Mouse (Mus musculus) hindbrain, embryonic 15.5 days (tissue): ENCODE data around the gene Nln. TPM values are rescaled to one million over a fixed set of nuclear protein-coding genes. Genes with fewer than 3 reads are reported as not detected.

Experiments used
- ATAC-seq: fragments of 200-750 bp; cut with Nextera tagmentation; 2 replicates; pipeline ENCODE4 v1.8.0; 2017; ENCODE audit warnings: low read depth, moderate number of reproducible peaks, moderate TSS enrichment; ENCODE audit not compliant: low FRiP score
- H3K27ac ChIP-seq: fragments of 300-500 bp; sonication (generic); replicated peaks from 2 replicates; pipeline ENCODE4 v1.5.1; 2015; ENCODE audit warnings: mild to moderate bottlenecking, inconsistent platforms
- H3K27me3 ChIP-seq: fragments of 300-500 bp; sonication (generic); 2 replicates; pipeline ENCODE4 v1.6.1; 2015; ENCODE audit warnings: control low read depth, inconsistent platforms
- H3K36me3 ChIP-seq: fragments of 300-500 bp; sonication (generic); 2 replicates; pipeline ENCODE4 v1.6.1; 2015; ENCODE audit warnings: control low read depth, inconsistent platforms
- H3K4me1 ChIP-seq: fragments of 300-500 bp; sonication (generic); replicated peaks from 2 replicates; pipeline ENCODE4 v1.6.1; 2015; ENCODE audit warnings: control low read depth, inconsistent platforms
- H3K4me2 ChIP-seq: fragments of 300-500 bp; sonication (generic); 2 replicates; pipeline ENCODE4 v1.6.1; 2015; ENCODE audit warnings: moderate library complexity, mild to moderate bottlenecking, inconsistent platforms
- H3K4me3 ChIP-seq: fragments of 300-500 bp; sonication (generic); 2 replicates; pipeline ENCODE4 v1.5.1; 2015; ENCODE audit warnings: mild to moderate bottlenecking, inconsistent platforms
- H3K9ac ChIP-seq: fragments of 300-500 bp; sonication (generic); 2 replicates; pipeline ENCODE4 v1.6.1; 2015; ENCODE audit warnings: inconsistent platforms
- H3K9me3 ChIP-seq: fragments of 300-500 bp; sonication (generic); 2 replicates; pipeline ENCODE4 v1.6.1; 2016; ENCODE audit warnings: control low read depth, inconsistent platforms
- WGBS: fragments of 180-500 bp; shearing (Covaris S2); methylation state at CpG from one replicate; pipeline ENCODE4 v1.1.7; 2015; 5-methylcytosine and 5-hydroxymethylcytosine counted together
- polyA plus RNA-seq: library from polyadenylated mRNA; unstranded; fragments of >200 nt; fragmentation: Nextera tagmentation; extraction: Ambion mirVana; gene quantifications from 2 replicates; pipeline ENCODE4 v1.2.1, GENCODE M21; 2015

The Nln gene
- polyA plus RNA-seq, 1 experiment from 2014 or later, result 64.6 TPM

GRCm38 (mm10) chr13:103994085-103994455 is 115.3 kb downstream of the Nln start:
- no peak overlapping the region for H3K27ac ChIP-seq
- H3K4me3 ChIP-seq, result no peak overlapping the region
- H3K36me3 ChIP-seq, result no peaks in the 10 kb centered on the region
- no peak overlapping the region for H3K9ac ChIP-seq
- H3K9me3 ChIP-seq, result no peaks in the 10 kb centered on the region
- no peak overlapping the region for H3K4me2 ChIP-seq
- ATAC-seq, result no peak
- H3K4me1 ChIP-seq, result no peaks in the 10 kb centered on the region
- H3K27me3 ChIP-seq, result no peaks in the 10 kb centered on the region
- 86% methylated on average over 5 of the region's 5 CpGs for WGBS

DNA sequence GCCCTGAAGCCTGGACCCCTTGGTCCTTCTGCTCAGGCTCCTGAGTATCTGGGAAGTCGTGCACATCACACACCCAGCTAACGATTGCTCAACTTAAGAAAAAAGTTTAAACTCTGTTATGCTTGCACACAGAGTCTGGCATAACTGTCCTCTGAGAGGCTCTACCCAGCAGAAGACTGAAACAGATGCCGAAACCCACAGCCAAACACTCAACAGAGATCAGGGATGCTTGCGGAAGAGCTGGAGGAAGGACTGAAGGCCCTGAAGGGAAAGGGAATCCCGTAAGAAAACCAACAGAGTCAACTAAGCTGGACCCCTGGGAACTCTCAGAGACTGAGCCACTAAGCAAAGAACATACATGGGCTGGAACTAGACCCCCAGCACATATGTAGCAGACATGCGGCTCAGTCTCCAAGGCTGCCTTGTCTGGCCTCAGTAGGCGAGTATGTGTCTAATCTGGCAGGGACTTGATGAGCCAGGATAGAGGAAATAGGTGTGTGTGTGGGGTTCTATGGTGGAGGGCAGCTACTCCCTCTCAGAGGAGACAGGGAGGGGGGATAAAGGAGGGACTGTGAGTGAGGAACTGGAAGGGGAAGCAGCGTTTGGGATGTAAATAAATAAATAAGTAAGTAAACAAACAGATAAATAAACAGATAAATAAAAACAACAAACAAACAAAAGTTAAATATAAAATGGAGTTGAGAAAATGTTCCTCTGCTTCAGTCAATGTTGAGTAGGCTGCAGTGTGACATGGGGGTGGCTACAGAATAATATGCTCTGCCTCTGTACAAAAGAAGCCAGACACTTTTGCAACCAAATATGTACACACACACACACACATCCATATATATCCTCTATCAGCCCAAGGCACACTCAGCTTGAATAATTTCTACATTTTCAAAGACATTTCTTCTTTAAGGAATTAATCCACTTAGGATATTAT is 116.0 kb downstream of the Nln start:
- no peak overlapping the region for H3K4me3 ChIP-seq
- ATAC-seq, result no peak
- 82% methylated on average over 8 of the region's 8 CpGs for WGBS
- no peak overlapping the region for H3K4me2 ChIP-seq
- no peak overlapping the region for H3K27ac ChIP-seq
- H3K36me3 ChIP-seq, result no peaks in the 10 kb centered on the region
- no peak overlapping the region for H3K9ac ChIP-seq
- H3K9me3 ChIP-seq, result no peaks in the 10 kb centered on the region
- no peaks in the 10 kb centered on the region for H3K4me1 ChIP-seq
- no peaks in the 10 kb centered on the region for H3K27me3 ChIP-seq

DNA sequence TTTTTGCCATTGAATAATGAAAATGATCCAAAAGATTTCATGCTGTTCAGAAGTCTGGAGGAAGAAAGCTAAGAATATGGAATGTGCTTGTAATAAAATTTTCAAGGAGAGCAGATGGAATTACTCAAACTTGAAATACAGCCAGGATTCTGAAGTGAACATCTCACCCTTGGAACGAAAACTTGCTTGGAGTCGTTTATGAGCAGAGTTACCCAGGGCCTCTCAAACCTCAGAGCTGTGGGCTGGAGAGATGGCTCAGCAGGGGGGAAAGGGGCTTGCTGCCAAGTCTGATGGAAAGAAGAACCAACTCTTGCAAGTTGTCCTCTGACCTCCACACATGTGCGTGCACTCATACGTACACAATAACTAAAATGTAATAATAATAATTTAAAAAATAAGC is 122.8 kb downstream of the Nln start:
- WGBS, result 77% methylated on average over 4 of the region's 4 CpGs
- Histone ChIP-seq H3K4me2 (no peak overlapping the region), H3K4me1 (no peaks in the 10 kb centered on the region), H3K27ac (no peak overlapping the region), H3K36me3 (no peaks in the 10 kb centered on the region), H3K27me3 (no peaks in the 10 kb centered on the region), H3K4me3 (no peak overlapping the region), H3K9ac (no peak overlapping the region), H3K9me3 (peaks cover 4% of the 10 kb centered on the region; the same call in 1 of the 2 replicates)
- no peak for ATAC-seq

- 82% methylated on average over 20 of the region's 20 CpGs for WGBS
- H3K27me3 ChIP-seq, result no peaks in the 10 kb centered on the region
- no peak overlapping the region for H3K4me3 ChIP-seq
- no peak for ATAC-seq
- H3K9ac ChIP-seq, result no peak overlapping the region
- peaks cover 4% of the 10 kb centered on the region; the same call in 1 of the 2 replicates for H3K9me3 ChIP-seq
- H3K4me1 ChIP-seq, result no peaks in the 10 kb centered on the region
- H3K27ac ChIP-seq, result no peak overlapping the region
- H3K4me2 ChIP-seq, result no peak overlapping the region
- no peaks in the 10 kb centered on the region for H3K36me3 ChIP-seq
These were observed 123.7 kb downstream of the Nln start for GRCm38 (mm10) chr13:103985510-103986278.

DNA sequence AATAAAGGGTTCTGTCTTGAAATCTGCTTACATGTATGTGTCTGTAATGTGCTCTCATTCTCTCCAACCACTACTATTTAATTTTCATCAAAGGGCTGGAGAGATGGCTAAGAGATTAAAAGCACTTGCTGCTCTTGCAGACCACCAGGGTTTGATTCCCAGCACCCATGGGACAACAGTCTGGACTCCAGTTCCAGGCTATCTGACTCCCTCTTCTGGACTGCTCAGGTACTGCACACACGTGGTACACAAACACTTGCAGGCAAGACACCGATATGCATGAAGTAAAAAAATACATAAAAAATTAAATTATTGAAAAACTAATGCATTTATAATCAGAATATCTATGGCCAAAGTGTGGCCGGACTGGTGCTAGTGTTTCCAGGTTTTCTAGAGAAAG is 127.0 kb downstream of the Nln start:
- Histone ChIP-seq H3K4me1 (no peaks in the 10 kb centered on the region), H3K9me3 (peaks cover 4% of the 10 kb centered on the region; the same call in 1 of the 2 replicates), H3K9ac (no peak overlapping the region), H3K4me2 (no peak overlapping the region), H3K36me3 (no peaks in the 10 kb centered on the region), H3K27ac (no peak overlapping the region), H3K4me3 (no peak overlapping the region), H3K27me3 (no peaks in the 10 kb centered on the region)
- 98% methylated on average over 3 of the region's 3 CpGs for WGBS
- ATAC-seq, result no peak

- Histone ChIP-seq H3K4me2 (no peak overlapping the region), H3K4me1 (no peaks in the 10 kb centered on the region), H3K27ac (no peak overlapping the region), H3K9ac (no peak overlapping the region), H3K27me3 (no peaks in the 10 kb centered on the region), H3K36me3 (no peaks in the 10 kb centered on the region), H3K9me3 (peaks cover 4% of the 10 kb centered on the region; the same call in 1 of the 2 replicates), H3K4me3 (no peak overlapping the region)
- no peak for ATAC-seq
- WGBS, result 94% methylated on average over 5 of the region's 5 CpGs
These were observed 129.0 kb downstream of the Nln start for GRCm38 (mm10) chr13:103980414-103980813.

DNA sequence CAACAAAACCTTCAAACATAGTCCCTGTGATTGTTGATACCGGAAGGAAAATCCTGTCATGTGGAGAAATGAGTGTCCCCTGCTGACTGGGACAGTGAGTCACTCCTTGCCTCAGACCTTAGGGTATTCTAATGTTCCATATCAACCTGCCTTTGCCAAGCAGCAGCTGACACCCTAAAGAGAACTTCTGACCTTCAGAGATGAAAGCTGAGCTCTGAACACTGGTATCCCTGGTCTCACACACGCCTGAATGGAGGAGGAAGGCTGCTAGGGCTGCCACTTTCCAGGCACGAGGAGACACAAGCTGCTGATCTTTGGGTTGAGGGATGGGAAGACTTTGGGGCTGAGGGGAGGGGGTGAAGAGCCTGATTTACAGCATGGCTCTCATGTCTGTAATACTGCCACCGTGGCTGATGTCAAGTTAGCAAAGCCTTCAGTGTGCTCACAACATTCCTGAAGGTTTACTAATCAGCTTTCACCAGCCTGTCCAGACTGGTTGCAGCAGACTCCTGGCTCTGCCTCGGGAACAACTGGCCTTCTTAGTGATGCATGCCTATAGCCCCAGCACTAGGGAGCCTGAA is 131.0 kb downstream of the Nln start:
- Histone ChIP-seq H3K9me3 (peaks cover 4% of the 10 kb centered on the region; the same call in 1 of the 2 replicates), H3K9ac (no peak overlapping the region), H3K27me3 (no peaks in the 10 kb centered on the region), H3K36me3 (no peaks in the 10 kb centered on the region), H3K4me2 (no peak overlapping the region), H3K4me1 (no peaks in the 10 kb centered on the region), H3K4me3 (no peak overlapping the region), H3K27ac (no peak overlapping the region)
- no peak for ATAC-seq
- 70% methylated on average over 5 of the region's 5 CpGs for WGBS

- ATAC-seq, result no peak
- 85% methylated on average over 6 of the region's 6 CpGs for WGBS
- H3K4me3 ChIP-seq, result no peak overlapping the region
- H3K4me1 ChIP-seq, result no peaks in the 10 kb centered on the region
- peaks cover 4% of the 10 kb centered on the region; the same call in 1 of the 2 replicates for H3K9me3 ChIP-seq
- no peak overlapping the region for H3K9ac ChIP-seq
- H3K27me3 ChIP-seq, result no peaks in the 10 kb centered on the region
- H3K27ac ChIP-seq, result no peak overlapping the region
- no peaks in the 10 kb centered on the region for H3K36me3 ChIP-seq
- no peak overlapping the region for H3K4me2 ChIP-seq
These were observed 131.6 kb downstream of the Nln start for GRCm38 (mm10) chr13:103977844-103978243.

DNA sequence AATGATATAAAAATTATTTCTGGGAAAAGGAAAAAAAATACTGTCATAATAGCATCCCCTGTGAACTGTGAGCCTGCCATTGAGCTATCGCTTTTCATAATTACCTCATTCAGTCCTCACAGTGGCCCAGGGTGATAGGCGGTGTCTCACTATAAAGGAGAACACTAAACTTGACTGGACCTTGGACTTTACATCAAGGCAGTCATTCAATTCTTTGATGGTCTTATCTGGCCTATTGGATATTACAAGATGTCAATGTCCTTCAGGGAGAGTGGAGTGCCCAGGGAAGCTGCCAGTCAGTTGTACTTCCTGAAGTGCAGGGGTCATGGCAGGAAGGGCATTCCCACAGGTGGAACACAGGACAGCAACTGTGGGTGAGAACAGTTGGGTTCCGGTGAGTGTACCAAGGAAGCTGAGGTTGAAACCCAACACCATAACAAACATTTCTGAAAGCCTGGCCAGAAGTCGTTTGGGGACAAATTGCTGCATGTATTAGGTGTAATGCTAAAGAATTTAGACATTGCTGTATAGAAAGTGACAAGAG is 133.2 kb downstream of the Nln start:
- Histone ChIP-seq H3K4me2 (no peak overlapping the region), H3K9ac (no peak overlapping the region), H3K9me3 (no peaks in the 10 kb centered on the region), H3K4me1 (no peaks in the 10 kb centered on the region), H3K27me3 (no peaks in the 10 kb centered on the region), H3K4me3 (no peak overlapping the region), H3K27ac (no peak overlapping the region), H3K36me3 (no peaks in the 10 kb centered on the region)
- ATAC-seq, result no peak
- WGBS, result 81% methylated on average over 4 of the region's 4 CpGs

DNA sequence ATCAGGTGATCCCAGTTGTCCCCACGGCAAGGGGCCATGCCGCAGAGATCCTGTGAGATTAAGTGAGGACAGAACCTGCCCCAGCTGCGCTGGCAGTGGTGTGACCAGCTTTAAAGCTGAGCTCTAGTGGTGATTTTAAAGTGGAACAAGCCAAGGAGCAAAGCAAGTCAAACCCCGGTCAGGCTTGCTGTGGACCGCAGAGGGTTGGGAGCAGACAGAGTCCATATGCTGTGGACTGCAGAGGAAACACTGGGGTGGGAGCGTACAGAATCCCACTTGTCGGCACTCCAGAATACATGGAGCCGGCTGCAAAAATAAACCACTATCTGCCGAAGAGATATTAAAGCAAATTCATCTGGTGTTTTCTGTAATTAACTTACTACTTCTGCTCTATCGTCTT is 134.3 kb downstream of the Nln start:
- WGBS, result 88% methylated on average over 10 of the region's 10 CpGs

DNA sequence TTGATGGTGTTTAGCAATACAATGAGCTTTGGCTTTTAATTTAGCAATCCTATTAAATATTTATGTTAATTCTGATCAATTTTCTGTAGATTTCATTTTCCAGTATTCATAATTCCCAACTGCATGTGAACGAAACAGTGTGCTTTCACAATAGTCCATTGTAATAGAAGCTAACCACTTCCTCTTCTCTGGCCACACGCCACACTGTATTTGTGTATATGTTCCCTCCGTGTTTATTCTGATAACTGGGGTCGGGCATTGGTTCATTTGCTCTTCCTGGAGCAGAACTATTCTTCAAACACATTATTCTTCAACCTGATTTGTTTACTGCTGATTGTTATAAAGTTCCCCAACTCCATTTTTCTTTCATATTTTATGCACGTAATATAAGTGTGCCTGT is 135.4 kb downstream of the Nln start:
- no peak for ATAC-seq
- 81% methylated on average over 5 of the region's 5 CpGs for WGBS
- peaks cover 10% of the 10 kb centered on the region; the same call in 1 of the 2 replicates for H3K4me1 ChIP-seq

More for the DNA sequence above, 134.3 kb downstream of the Nln start:
- peaks cover 5% of the 10 kb centered on the region; the same call in 1 of the 2 replicates for H3K4me1 ChIP-seq
- no peak overlapping the region for H3K4me2 ChIP-seq
- H3K4me3 ChIP-seq, result no peak overlapping the region
- no peak overlapping the region for H3K9ac ChIP-seq
- no peaks in the 10 kb centered on the region for H3K9me3 ChIP-seq
- H3K27me3 ChIP-seq, result no peaks in the 10 kb centered on the region
- no peak overlapping the region for H3K27ac ChIP-seq
- ATAC-seq, result no peak
- no peaks in the 10 kb centered on the region for H3K36me3 ChIP-seq

More for the DNA sequence above, 135.4 kb downstream of the Nln start:
- H3K36me3 ChIP-seq, result no peaks in the 10 kb centered on the region
- no peak overlapping the region for H3K27ac ChIP-seq
- H3K9ac ChIP-seq, result no peak overlapping the region
- H3K4me3 ChIP-seq, result no peak overlapping the region
- H3K4me2 ChIP-seq, result no peak overlapping the region
- H3K9me3 ChIP-seq, result no peaks in the 10 kb centered on the region
- H3K27me3 ChIP-seq, result no peaks in the 10 kb centered on the region
